Mouse (Mus musculus): ENCODE measurements around the gene Lpin3. TPM values are rescaled to one million over a fixed set of nuclear protein-coding genes. Genes with fewer than 3 reads are reported as not detected.

Gene Lpin3
- polyA plus RNA-seq, 1 experiment from 2014 or later = 0.41 TPM

DNA sequence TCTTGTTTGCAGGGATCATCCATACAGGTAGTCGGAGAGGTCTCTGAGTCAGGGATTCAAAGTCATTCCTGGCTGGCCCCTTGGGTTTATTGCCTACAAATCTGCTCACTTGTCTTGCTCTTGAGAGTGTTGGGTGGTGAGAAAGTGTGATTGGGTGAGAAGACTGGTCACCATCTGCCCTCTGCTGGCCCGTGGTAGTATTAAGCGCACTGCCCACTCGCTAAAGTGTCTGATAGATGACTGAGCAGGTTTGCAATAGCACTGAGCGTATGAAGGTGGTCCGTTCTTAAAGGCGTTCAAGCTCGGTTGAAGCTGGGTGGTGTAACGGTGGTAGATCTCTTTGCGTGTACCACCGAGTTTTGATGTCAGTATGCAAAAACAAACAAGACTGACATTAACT lies 6.8 kb downstream of the Lpin3 start:
- Histone ChIP-seq H3K9me3 (replicated peaks) (no peaks in the 10 kb centered on the region), H3K9ac (no peak overlapping the region), H3K4me3 (replicated peaks) (peak overlapping the region; percentile 50), H3K4me1 (replicated peaks) (peaks cover 16% of the 10 kb centered on the region), H3K27me3 (no peaks in the 10 kb centered on the region), H3K36me3 (replicated peaks) (no peaks in the 10 kb centered on the region), H3K4me2 (peak overlapping the region; percentile 71), H3K27ac (replicated peaks) (no peak overlapping the region)
- peak; percentile 76 for ATAC-seq (ENCODE audit: insufficient read depth)
- 3% methylated on average over 11 of the region's 11 CpGs for WGBS (ENCODE audit: insufficient replicate concordance)

DNA sequence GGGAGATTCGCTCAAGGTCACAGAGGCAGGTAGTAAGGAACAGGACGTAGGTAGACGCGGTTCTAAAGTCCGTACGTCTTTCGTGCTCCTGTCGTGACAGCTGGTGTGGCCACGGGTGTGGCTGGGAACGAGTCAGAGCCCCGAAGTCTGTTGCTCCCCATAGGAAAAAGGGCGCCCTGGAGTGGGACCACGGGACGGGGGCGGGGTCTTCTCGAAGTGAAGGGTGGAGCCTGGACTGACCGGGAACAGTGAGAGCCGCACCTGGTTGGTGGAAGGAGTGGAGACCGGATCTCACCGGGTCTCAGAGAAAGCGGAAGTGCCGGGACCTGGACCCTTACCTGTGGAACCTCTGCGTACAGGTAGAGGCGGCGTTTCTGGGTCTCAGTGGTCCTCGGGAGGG lies 7.4 kb downstream of the Lpin3 start:
- Histone ChIP-seq H3K27ac (replicated peaks) (no peak overlapping the region), H3K36me3 (replicated peaks) (no peaks in the 10 kb centered on the region), H3K27me3 (no peaks in the 10 kb centered on the region), H3K9me3 (replicated peaks) (no peaks in the 10 kb centered on the region), H3K4me3 (replicated peaks) (peak overlapping the region; percentile 50), H3K9ac (no peak overlapping the region), H3K4me1 (replicated peaks) (peaks cover 16% of the 10 kb centered on the region), H3K4me2 (peak overlapping the region; percentile 71)
- ATAC-seq (ENCODE audit: insufficient read depth) = peak; percentile 71
- WGBS (ENCODE audit: insufficient replicate concordance) = under 1% methylated on average over 26 of the region's 26 CpGs

DNA sequence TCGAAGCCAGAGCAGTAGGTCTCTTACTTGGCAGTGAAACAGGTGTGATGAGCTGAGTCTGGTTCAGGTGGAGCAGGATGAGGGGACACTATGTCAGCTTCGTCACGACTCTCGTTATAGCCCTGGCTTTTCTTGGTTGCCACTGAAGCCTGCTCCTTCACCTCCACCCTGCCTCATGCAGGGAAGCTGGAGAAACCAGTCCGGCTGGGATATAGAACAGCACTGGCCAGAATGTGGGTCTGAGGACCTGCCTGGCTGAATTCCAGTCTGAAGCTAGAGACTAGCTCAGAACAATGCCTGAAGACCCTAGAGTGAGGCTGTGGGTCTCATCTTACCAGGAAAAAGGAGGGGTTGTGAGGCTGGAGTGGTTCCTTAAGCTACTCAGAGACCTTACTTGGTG lies 10.6 kb downstream of the Lpin3 start:
- no peaks in the 10 kb centered on the region for H3K27me3 ChIP-seq
- H3K4me3 ChIP-seq (replicated peaks) = no peak overlapping the region
- no peak overlapping the region for H3K9ac ChIP-seq
- 56% methylated on average over 5 of the region's 5 CpGs for WGBS (ENCODE audit: insufficient replicate concordance)
- no peak overlapping the region for H3K4me2 ChIP-seq
- H3K4me1 ChIP-seq (replicated peaks) = peaks cover 16% of the 10 kb centered on the region
- H3K9me3 ChIP-seq (replicated peaks) = no peaks in the 10 kb centered on the region
- H3K27ac ChIP-seq (replicated peaks) = no peak overlapping the region
- no peak for ATAC-seq (ENCODE audit: insufficient read depth)
- no peaks in the 10 kb centered on the region for H3K36me3 ChIP-seq (replicated peaks)

DNA sequence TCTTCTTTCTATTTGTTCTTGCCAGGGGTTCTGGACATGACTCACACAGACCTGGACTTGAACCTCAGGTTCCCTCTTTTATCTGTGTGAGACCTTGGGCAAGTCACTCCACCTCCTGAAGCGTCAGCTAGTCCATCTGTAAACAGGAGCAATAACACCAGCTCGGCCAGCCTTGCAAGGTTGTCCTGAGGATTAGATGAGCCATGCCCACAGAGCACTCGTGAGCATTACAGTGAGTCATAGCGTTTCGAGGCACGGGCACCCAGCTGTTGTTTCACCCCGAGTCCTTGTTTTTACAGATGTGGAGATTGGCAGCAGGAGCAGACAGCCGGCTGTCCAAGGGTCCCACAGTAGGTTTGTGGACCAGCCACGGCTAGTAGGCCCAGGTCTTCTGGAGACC lies 11.2 kb downstream of the Lpin3 start:
- 65% methylated on average over 9 of the region's 9 CpGs for WGBS (ENCODE audit: insufficient replicate concordance)
- Histone ChIP-seq H3K27ac (replicated peaks) (no peak overlapping the region), H3K4me2 (no peak overlapping the region), H3K4me1 (replicated peaks) (peaks cover 16% of the 10 kb centered on the region), H3K4me3 (replicated peaks) (no peak overlapping the region), H3K27me3 (no peaks in the 10 kb centered on the region), H3K9me3 (replicated peaks) (no peaks in the 10 kb centered on the region), H3K36me3 (replicated peaks) (no peaks in the 10 kb centered on the region), H3K9ac (no peak overlapping the region)
- no peak for ATAC-seq (ENCODE audit: insufficient read depth)

DNA sequence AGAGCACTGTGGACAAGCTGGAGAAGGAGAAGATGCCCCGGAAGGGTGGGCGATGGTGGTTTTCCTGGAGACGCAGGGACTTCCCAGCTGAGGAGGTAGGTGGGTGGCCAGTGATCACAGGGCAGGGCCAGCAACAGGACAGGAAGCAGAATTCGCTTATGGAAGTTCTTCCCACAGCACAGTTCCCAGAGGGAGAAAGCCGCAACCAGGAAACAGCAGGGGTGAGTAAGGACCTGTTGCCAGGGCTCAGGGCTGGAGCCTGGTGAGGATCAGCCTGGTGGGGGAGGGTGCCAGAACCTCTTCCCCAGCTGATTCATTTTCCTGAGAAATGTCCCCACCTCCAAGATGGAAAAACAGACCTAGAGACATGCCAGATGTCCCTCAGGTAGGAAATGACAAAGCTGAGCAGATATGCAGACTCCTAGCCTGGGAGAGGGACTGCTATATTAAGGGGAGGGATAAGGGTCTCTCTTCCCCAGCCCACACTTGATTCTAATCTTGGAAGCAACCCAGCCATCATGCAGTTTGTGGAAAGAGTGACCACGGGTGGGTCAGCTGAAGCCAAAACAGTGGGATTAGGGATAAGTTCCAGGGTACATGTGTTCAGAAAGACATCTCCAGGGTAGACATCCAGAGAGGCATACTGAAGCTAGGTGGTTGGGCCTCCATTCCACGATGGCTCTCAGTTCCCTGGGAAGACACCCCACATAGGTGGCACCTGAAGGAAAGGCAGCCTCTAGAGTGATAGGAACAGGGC lies 21.4 kb downstream of the Lpin3 start:
- Histone ChIP-seq H3K4me3 (replicated peaks) (no peak overlapping the region), H3K9ac (no peak overlapping the region), H3K4me1 (replicated peaks) (no peaks in the 10 kb centered on the region), H3K27me3 (no peaks in the 10 kb centered on the region), H3K36me3 (replicated peaks) (no peaks in the 10 kb centered on the region), H3K27ac (replicated peaks) (no peak overlapping the region), H3K4me2 (no peak overlapping the region), H3K9me3 (replicated peaks) (no peaks in the 10 kb centered on the region)
- WGBS (ENCODE audit: insufficient replicate concordance) = 42% methylated on average over 7 of the region's 7 CpGs
- ATAC-seq (ENCODE audit: insufficient read depth) = no peak

DNA sequence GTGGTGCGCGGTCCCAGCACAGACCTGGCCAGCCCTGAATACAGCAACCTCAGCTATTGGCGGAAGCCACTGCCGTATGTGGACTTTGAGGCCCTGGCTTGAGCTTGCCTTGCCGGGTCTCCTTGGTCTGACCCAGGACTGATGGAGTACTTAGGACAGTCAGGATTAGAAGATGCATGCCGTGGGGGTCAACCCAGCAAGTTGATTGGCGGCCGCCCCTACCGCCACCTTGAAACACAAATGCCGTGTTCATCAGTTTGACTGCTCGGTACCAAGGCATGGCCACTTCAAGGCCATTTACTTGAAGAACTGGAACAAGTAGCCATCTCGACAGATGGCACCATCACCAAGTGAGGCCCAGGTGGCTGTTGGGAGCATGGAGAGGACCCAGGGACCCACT lies 24.8 kb downstream of the Lpin3 start:
- H3K4me2 ChIP-seq = no peak overlapping the region
- 78% methylated on average over 12 of the region's 12 CpGs for whole genome bisulfite sequencing (ENCODE audit: insufficient replicate concordance)

DNA sequence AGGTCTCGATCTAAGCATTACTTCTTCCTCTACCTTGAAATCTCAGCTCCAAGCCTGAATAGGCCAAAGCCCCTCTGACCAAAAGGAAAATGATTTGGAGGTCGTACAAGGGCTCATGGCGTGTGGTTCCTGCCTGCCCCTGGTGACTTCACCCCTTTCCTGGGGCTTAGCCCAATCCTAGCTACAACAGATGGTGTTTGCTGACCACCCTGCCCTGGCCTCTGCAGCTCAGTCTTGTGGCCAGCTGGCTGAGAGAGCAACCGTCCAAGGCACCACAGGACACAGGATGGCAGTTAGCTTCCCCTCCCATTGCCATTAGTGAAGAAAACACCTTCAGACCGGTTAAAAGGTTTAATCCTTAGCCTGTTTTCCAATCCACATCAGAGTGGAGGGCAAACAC lies 25.6 kb downstream of the Lpin3 start:
- H3K9ac ChIP-seq = no peak overlapping the region
- ATAC-seq (ENCODE audit: insufficient read depth) = no peak
- H3K4me3 ChIP-seq (replicated peaks) = no peak overlapping the region
- no peaks in the 10 kb centered on the region for H3K36me3 ChIP-seq (replicated peaks)
- H3K27ac ChIP-seq (replicated peaks) = no peak overlapping the region
- H3K9me3 ChIP-seq (replicated peaks) = no peaks in the 10 kb centered on the region
- WGBS (ENCODE audit: insufficient replicate concordance) = 51% methylated on average over 5 of the region's 5 CpGs
- no peak overlapping the region for H3K4me2 ChIP-seq
- no peaks in the 10 kb centered on the region for H3K4me1 ChIP-seq (replicated peaks)
- peaks cover 21% of the 10 kb centered on the region for H3K27me3 ChIP-seq

More for the DNA sequence above, 24.8 kb downstream of the Lpin3 start:
- ATAC-seq (ENCODE audit: insufficient read depth) = no peak
- Histone ChIP-seq H3K9me3 (replicated peaks) (no peaks in the 10 kb centered on the region), H3K27ac (replicated peaks) (no peak overlapping the region), H3K4me1 (replicated peaks) (no peaks in the 10 kb centered on the region), H3K9ac (no peak overlapping the region), H3K4me3 (replicated peaks) (no peak overlapping the region), H3K36me3 (replicated peaks) (no peaks in the 10 kb centered on the region), H3K27me3 (peaks cover 13% of the 10 kb centered on the region)

DNA sequence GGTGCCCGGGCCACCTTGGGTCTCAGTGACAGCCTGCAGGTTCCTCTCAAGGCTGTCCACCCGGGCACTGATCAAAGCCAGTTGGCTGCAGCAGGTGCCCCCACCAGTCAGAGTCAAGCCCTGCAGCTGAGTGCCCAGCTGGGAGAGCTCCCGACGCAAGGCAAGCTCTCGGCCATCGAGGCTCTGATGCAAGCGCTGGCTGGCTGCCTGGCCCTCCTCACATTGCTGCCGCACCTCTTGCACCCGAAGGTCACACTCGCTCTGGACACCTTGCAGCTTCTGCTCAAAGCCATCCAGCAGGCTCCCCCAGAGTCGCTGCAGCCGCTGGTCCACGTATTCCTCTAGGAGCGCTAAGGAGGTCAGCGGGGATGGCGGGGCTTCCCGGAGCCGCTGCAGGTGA lies 28.1 kb downstream of the Lpin3 start:
- H3K4me2 ChIP-seq = no peak overlapping the region
- no peaks in the 10 kb centered on the region for H3K36me3 ChIP-seq (replicated peaks)
- no peak for ATAC-seq (ENCODE audit: insufficient read depth)
- H3K27ac ChIP-seq (replicated peaks) = no peak overlapping the region
- no peaks in the 10 kb centered on the region for H3K4me1 ChIP-seq (replicated peaks)
- no peak overlapping the region for H3K4me3 ChIP-seq (replicated peaks)
- no peak overlapping the region for H3K9ac ChIP-seq
- peaks cover 46% of the 10 kb centered on the region for H3K27me3 ChIP-seq
- 51% methylated on average over 18 of the region's 18 CpGs for WGBS (ENCODE audit: insufficient replicate concordance)
- no peaks in the 10 kb centered on the region for H3K9me3 ChIP-seq (replicated peaks)

DNA sequence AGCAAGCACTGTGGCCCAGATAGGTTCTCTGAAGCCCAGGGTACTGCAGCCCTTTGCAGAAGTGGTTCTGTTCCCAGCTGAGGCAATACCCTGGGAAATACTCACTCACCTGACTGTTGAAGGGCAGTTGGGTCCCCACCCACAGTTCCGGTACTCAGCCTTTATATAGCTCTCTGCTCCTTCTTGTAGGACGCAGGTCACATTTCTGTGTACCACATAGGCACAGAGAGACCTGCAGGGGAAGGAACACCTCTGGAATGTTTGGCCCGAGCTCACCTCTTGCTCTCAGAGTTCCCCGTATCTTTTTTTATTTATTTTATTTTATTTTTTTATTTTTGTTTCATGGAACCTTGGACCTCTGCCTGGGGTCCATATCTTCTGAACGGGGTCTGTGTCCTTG lies 30.2 kb downstream of the Lpin3 start:
- H3K9me3 ChIP-seq (replicated peaks) = no peaks in the 10 kb centered on the region
- peaks cover 64% of the 10 kb centered on the region for H3K27me3 ChIP-seq

DNA sequence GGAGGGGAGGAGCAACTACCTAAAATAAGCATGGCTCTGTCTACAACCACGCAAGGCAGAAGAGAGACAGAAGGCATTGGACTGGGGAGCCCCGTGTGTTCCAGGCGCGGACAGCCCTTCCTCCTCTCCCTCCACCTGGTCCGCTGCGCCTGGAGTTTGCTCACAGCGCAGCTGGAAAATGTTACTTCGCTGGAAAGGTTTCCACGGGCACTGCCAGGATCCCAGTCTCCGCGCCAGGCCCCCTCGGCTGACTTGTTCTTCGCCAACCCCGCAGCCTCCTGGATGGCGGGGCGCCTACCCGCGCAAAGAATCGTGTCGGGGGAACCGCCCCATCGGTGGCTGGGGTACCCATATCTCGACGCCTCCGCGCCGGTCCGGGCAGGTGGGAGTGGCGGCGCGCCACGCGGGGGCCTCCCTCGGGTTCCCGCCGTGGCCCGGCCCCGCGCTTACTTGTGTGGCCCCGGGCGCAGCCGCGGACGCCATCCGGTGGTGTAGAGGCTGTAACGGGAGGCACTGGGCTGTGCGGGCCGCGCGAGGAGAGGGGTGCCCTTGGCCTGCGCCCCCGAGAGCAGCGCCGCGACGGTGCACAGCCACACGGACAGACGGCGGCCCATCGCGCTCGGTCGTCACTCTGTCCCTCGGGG lies 31.2 kb downstream of the Lpin3 start:
- H3K4me2 ChIP-seq = peak overlapping the region; percentile 55
- no peak for ATAC-seq (ENCODE audit: insufficient read depth)
- peaks cover 64% of the 10 kb centered on the region for H3K27me3 ChIP-seq
- H3K4me3 ChIP-seq (replicated peaks) = peak overlapping the region; percentile 32
- no peaks in the 10 kb centered on the region for H3K4me1 ChIP-seq (replicated peaks)
- no peak overlapping the region for H3K27ac ChIP-seq (replicated peaks)
- no peak overlapping the region for H3K9ac ChIP-seq
- no peaks in the 10 kb centered on the region for H3K9me3 ChIP-seq (replicated peaks)
- H3K36me3 ChIP-seq (replicated peaks) = no peaks in the 10 kb centered on the region
- 4% methylated on average over 62 of the region's 64 CpGs for WGBS (ENCODE audit: insufficient replicate concordance)

More for the DNA sequence above, 30.2 kb downstream of the Lpin3 start:
- Histone ChIP-seq H3K9ac (no peak overlapping the region), H3K4me1 (replicated peaks) (no peaks in the 10 kb centered on the region), H3K36me3 (replicated peaks) (no peaks in the 10 kb centered on the region), H3K4me3 (replicated peaks) (no peak overlapping the region), H3K27ac (replicated peaks) (no peak overlapping the region), H3K4me2 (no peak overlapping the region)
- WGBS (ENCODE audit: insufficient replicate concordance) = 51% methylated on average over 5 of the region's 5 CpGs
- ATAC-seq (ENCODE audit: insufficient read depth) = no peak

DNA sequence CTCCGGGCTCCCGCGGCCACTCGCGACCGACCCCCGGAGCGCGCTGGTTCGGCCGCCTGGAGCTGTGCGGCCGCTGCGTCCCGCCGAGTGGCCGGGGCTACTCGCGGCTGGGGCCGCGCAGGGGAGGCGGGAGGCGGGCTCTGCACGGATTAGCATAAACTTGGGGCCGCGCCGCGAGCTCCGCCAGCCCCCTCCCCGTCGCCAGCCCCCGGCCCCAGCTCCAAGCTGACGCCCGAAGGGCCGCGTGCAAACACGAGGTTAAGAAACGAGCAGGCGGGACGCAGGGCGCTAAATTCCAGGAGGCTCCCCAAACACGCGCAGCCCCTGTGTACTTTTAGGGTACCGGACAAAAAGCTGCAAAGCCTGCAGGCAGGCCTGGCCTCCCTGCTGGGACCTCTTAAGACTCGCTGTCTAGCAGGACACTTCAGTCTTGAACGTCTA lies 31.8 kb downstream of the Lpin3 start, which contains the start of gene Emilin3:
Emilin3 (minus strand) TSS at position 98 of the 441 bp plus-strand sequence.
- H3K4me3 ChIP-seq (replicated peaks) = peak within 1 kb of the TSS; percentile 32
- 2% methylated on average over 46 of the region's 46 CpGs for WGBS (ENCODE audit: insufficient replicate concordance)
- no peaks in the 10 kb centered on the region for H3K36me3 ChIP-seq (replicated peaks)
- ATAC-seq (ENCODE audit: insufficient read depth) = no peak
- no peaks in the 10 kb centered on the region for H3K4me1 ChIP-seq (replicated peaks)
- no peak within 1 kb of the TSS for H3K9ac ChIP-seq
- no peaks in the 10 kb centered on the region for H3K9me3 ChIP-seq (replicated peaks)
- H3K4me2 ChIP-seq = peak within 1 kb of the TSS; percentile 55
- no peak within 1 kb of the TSS for H3K27ac ChIP-seq (replicated peaks)
- H3K27me3 ChIP-seq = peaks cover 64% of the 10 kb centered on the region

All from liver, embryonic 15.5 days (tissue).